Mouse (Mus musculus) stomach, postnatal 0 days (tissue): Measurements from ENCODE around the gene Oard1.

Source experiments
- CTCF ChIP-seq: IDR thresholded peaks from 2 replicates; pipeline ENCODE4 v1.5.1; 2016; ENCODE audit warnings: antibody characterized with exemption, low read depth, mild to moderate bottlenecking, moderate library complexity
- EP300 ChIP-seq: optimal IDR thresholded peaks from 2 replicates; pipeline ENCODE3; 2016; ENCODE audit warnings: antibody characterized with exemption

DNA sequence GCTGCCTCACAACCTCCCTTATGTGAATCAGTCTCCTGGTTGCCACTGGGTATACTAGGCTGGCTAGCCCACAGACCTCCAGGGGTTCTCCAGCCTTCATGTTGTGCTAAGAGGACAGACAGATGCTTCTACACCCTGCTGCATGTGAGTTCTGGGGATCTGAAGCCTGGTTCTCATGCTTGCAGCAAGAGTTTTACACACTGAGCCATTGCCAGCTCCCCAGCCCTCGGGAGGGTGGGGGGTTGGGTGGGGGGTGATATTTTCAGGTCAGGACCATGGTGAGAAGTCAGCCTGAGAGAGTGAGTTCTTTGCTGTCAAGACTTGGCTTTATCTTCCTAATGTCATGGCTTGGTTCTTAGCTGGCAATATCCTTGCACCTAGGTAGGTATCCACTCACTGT lies 9.0 kb downstream of the Oard1 start:
- no peak for TF ChIP-seq CTCF
- no peak for TF ChIP-seq EP300
